Mouse (Mus musculus): Measurements from ENCODE around the gene Cdc45.
"Not testable (repeated sequence)": the region's sequence is repeated elsewhere in the genome, so short reads cannot be mapped to it uniquely, and the experiment has no call there.

Gene Cdc45

DNA sequence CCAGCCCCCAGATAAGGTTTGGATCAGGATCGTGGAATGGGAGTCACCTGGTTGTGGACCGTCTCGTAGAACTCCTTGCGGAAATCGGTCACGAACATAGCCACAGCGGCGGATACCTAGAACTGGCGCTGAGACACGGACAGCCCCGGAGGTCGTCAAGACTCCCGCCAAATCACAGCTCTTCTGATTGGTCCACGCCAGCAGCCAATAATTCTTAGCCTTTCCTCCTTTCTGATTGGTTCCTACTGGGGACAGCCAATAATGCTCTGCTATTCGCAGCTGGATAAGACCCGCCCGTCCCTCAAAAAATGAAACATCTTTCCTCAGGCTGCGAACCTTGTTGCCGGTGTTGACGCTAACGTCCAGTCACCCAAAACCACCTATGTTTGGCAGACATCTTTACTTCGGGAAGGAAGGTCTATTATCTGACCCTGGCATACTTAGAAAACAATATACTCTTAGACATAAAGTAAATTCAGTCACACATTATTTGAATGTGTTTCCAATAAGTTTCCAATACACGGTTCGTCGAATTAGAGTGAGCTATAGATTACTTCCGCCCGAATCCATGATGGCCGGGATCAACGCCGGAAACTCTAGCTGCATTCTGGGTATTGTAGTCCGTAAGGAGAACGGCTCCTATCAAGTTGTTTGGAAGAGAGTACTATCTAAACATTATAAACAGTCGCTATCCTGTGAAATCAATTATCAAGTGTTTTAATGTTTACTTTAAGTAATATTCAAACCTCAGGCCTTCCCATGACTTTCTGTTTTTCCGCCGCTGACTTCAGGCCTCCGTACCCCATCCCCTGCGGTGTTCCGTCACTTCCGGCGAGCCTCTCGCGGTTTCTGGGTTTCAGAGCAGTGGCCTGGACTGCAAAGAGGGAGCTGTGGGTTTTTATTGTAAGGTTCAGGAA, at the start of gene Cdc45, which contains the start of gene Ufd1:
Gene Cdc45, minus strand, starts transcription at position 520 of the 917 bp plus-strand sequence.
Gene Ufd1, plus strand, starts transcription at position 312 of the 917 bp plus-strand sequence.
- peak; percentile 94 for DNase-seq

DNA sequence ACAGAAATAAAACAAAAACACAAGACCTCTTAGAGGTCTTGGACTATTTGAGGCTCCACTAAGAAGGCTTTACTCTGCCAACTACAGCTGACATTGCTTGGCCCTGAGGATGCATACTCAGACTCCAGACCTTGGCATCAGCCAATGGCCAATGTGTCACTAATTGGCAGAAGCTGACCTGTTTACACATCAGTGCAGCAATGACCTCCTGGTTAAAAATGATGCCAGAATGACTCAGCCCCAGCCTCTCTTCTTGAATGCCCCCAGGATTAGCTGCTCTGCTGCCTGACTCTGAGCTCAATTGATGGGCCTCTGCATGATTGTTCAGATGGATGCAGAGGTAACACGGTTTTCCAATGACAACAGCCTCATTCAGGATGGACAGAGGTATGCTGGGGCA, 48.4 kb upstream of the Cdc45 start:
- DNase-seq, result peak; percentile 43

DNA sequence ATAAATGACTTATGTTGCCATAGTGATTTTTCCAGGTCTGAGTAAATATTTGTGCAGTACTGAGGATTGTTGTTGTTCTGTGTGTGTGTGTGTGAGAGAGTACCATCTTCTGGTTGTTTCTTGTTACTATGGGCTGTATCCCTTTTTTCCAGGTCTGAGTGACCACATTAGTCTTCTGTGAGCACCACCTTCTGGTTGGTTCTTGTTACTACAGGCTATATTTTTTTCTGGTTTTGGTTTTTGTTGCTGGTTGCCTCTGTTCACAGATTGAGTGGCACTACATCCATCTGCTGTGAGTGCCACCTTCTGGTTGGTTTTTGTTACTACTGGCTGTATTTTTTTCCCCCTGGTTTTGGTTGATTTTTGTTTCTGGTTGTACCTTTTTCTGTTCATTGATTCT, 46.8 kb upstream of the Cdc45 start:
- DNase-seq, result peak; percentile 56

DNA sequence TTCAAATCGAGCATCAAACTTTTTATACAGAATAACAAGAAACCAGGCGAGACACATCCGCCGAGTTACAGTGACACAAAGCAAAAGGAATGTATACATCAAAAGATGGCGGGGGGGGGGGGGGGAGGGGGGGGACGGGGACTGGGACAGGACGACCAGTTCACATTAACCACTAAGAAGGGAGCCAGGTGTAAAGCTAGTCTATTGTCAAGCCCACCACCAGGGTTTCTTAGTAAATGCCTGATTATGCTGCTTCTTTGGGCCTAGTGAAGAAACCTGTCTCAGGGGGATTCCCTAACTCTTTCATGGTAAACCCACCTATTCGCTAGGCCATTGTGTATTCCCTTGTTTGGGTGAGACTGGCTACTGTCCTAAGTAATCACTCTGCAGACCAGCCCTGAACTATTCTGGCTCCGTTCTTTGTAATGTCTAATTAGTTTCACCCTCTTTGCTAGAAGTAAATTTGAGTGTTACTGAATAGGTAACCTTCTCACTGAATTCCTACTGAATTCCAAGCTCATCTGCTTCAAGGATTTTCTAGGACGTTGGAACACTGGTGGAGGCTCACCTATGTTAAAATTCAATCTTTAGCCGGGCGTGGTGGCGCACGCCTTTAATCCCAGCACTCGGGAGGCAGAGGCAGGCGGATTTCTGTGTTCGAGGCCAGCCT, 37.9 kb upstream of the Cdc45 start:
- DNase-seq, result not testable (repeated sequence)

DNA sequence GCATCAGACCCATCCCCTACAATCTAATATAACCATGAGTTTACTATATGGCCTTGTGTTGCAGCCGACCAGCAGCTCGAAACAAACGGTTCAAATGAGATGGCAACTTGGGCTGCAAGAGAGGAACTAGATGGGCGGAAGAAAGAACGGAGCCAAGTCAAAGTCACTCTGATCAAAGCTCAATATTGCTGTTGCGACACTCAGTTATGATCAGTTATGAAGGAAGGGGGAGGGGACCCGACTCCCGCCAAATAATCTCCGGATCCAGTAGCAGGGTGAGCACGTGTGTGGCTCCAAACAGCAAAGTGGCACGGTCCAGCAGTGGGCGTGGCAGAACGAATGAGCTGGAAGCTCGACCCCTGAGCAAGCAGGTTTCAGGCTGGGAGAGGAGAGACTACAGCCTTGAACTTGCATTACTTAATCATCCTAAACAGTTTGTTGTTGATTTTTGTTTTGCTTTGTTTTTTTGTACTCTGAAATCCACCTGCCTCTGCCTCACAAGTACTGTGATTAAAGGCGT, 34.6 kb upstream of the Cdc45 start:
- DNase-seq, result no peak

DNA sequence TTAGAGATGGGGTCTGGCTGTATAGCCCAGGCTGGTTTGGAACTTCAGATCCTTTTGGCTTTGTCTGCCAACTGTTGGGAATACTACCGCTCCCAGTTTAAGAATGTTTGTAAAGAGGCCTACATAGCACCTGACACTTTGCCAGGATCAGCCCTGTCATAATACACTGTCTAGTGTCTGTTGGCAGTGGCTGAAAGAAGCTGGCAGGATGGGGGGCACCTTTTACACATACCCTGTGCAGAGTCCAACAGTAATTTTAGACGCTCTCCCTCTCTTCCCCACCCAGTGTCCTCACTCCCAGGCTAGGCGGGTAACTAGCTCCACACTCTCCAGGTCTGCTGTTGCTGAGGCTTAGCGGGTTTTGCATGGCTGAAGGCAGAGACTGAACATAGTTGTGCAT, 26.6 kb upstream of the Cdc45 start:
- no peak for DNase-seq

DNA sequence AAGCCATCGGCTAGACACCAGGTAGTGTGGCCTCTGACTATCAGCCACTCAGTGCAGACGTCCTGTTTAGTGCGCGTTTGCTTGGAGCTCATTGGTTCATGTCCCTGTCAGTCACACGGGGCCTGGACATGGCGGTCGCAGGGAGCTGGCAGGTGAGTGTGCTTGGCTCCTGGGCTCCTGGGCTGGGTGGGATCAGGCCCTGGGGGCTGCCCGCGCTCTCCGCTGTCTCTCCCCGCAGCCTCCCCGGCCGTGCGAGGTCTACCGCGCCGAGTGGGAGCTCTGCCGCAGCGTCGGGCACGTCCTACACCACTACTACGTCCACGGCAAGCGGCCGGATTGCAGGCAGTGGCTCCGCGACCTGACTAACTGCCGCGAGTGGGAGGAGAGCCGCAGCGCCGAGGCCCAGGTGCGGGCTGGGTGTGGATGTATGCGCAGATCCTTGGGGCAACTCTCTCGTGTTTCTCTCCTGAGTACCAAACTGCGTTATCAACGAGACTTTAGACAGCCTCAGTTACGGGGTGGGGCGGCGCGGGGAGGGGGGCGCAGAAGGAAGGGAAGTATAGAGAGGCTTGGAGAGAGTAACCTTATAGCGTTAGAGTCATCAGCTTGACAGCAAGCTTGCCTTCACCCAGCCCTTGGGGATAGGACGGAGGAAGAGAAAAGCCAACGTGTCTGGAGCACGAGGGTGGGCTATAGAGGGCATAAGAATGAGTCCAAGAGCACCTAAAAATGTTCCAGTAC, 24.9 kb upstream of the Cdc45 start, which contains the start of the genes 2510002D24Rik and Gm28539:
Gene 2510002D24Rik, plus strand, starts transcription at position 111 of the 741 bp plus-strand sequence.
Gene Gm28539, plus strand, starts transcription at position 117 of the 741 bp plus-strand sequence.
- DNase-seq, result peak; percentile 97

DNA sequence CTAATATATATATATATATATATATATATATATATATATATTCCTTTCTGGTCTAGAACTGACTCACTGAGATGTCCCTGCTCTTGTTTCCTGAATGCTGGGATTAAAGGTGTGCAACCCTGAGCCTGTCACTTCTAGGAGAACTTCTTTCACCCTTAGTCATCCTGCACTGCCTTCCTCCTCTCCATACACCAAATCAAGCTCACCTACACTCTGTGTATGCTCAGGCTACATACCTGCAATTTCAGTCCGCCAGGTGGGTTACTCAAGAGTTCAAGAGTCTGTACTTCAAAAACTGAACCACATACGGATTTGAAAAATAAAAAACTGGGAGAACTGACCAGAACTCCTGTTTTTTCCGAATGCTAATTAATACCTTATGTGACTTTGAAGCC, 24.3 kb upstream of the Cdc45 start:
- DNase-seq, result no peak

DNA sequence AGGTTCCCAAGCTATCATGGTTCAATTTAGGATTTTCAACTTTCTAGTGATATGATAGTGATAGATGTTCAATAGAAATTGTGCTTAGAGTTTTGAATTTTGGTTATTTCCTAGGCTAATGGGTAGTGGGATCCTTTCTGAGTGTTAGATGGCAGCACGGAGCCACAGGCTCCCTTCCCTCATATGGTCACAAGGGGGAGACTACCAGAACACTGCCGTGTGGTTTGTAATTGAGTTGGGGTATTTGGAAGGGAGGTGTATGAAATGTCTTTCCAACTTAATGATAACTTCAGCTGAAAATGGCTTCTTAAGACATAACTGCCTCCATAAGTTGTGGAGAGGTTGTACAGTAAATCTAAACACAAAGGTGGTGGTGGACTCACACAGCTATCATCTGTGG, 21.7 kb upstream of the Cdc45 start:
- DNase-seq, result no peak

DNA sequence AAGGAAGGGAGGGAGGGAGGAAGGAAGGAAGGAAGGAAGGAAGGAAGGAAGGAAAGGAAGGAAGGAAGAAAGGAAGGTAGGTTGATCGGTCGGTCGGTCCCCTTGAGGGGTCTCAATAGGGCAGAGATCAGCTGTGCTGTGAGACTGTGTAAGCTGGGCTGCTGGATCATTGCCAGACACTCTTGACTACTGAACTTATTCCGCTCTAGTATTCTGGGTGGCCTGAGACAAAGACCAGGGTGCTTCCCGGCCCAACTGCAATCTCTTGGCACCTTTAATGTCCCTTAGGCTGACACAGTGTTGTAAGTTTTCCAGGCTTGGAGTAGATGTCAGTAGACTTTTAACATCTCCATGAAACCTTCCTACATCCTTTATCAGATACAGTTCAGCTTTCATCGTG, 17.3 kb upstream of the Cdc45 start:
- no peak for DNase-seq

DNA sequence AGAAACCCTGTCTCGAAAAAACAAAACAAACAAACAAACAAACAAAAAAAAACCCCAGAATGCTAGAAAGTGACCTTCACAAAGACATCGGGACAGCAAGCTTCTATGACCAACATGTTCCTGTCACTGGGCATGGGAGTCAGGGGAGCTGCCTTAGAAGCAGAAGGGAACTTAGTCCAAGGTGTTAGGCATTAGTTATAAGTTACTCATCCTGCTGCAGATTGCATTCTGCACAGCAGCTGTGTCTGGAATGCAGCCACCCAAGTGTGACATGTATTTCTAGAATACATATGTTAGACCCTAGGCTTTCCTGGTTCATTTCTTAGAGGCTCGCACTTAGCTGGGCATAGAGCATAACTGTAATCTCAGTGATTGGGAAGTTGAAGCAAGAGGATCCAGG, 16.8 kb upstream of the Cdc45 start:
- no peak for DNase-seq

DNA sequence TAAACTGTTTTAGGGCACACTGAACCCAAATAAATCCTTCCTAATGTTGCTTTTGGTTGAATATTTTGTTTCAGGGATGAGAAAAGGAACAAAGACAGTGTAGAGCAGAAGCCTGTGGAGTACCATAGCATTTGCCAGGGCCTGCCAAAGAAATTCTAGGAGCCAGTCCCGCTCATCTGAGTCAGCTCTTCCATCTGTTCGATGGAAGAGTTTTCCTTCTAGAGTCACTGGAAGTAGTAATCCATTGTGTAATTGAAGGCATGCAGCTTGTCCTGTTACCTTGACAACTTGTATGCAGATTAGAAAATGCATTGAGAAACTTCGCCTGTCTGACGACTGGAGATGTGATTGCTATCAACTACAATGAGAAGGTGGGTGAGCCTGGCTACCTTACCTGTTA, 11.1 kb upstream of the Cdc45 start:
- DNase-seq, result no peak

DNA sequence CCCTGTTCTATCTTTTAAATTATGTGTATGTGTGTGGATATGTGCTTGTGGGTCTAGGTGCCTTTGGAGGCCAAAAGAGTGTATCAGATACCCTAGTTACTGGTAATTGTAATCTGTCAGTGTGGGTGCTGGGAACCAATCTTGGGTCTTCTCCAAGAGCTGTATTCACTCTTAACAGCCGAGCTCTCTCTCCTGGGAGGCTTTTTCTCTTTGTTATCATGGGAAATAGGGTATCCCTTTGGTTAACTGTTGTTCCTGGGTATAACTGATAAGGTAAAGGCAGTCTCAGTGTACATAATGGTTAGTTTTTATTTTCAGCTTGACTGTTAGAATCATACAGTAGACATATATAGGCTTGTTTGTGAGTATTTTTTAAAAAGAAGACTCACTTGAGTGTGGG, 10.6 kb upstream of the Cdc45 start:
- no peak for DNase-seq

DNA sequence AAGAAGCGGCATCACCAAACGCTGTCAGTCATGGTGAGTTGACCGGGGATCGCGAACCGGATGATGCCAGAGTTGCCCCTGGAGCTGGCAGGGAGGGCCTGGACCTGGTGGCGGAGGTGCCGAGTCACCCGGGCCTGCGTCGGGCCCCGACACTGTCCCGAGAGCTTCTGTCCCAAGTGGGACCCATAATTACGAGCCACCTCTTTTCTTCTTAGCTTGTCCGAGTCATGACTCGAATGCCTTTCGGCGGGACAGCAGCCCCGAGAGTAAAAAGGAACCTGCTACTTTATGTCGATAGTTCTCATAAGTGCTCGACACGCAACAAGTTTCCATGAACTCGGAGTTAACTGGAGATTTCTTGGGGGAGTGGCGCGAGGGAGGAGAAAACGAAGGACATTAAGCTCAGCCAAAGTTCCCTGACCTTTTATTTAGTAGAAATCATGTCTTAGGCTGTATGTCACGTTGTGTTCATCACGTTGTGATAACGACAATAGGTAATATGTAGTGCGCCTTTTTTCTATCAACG, 661 bp upstream of the Cdc45 start:
- no peak for DNase-seq

DNA sequence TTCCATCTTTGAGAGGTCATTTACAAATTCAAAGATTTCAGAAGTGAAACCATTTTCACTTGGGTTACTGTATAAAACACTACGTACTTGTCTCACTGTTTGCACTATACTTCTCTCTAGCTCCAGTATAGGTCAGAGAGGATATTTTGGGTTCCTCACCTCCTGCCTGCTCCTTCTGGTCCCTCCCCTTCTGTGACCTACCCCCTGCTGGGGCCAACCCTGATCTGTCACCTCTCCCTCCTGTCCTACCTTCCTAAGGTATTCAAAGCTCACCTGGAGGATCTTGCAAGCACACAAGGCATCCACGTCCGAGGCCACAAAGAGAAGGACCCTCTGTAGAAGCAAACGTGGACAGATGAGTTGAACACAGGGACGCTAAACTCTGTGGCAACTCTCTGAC, 755 bp downstream of the Cdc45 start:
- no peak for DNase-seq

DNA sequence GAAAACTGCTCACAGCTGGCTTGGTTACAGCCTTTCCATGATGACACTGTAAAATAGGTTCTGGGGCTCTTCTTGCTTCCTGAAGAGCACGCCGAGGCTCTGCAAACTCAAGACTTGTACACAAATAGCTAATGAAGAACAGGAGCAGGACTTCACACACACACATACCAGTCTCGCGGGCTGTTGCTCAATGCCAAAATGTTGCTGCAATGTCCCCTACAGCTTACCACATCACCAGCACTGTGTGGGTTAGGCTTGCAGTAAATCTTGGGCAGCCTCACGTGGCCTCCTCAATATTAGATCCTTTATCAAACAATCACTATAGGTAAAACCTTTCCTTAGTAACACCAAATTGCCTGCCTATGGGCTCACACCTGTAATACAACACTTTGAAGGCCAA, 2.8 kb downstream of the Cdc45 start:
- DNase-seq, result no peak

DNA sequence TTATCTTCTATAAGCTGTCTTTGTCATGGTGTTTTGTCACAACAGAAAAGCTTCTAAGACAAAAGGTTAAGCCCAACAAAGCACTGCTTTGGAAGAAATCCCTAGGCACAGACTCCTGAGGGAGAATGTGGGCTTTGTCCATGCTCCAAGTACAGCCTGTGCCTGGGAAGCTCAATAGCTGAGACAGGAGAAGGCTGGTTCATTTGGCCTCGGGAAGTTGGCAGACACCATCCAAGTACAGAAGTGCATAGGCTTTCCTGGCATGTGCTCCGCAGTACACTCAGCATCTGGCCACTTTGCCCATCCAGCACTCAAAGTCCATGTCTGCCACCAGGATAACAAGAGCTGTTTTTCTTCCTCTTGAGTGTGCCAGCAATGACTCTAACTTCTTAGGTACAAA, 6.0 kb downstream of the Cdc45 start:
- DNase-seq, result peak; percentile 32

DNA sequence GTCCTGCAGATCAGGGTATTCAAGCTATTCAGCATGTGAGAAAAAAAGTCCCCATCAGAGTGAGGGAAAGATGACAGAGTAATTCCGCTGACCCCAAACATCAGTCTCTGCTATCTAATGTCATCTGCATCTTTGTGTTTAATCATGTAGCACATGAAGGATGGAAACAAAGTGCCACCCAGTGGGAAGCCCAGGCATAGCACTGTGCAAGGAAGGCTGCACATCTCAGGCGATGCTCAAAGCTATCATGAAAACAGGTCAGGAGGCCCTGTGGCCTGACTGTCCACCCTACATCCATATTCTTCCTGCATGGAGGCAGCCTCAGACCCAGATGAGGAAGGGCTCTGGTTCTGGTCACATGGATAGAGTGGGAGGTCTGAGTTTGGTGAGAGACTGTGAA, 12.9 kb downstream of the Cdc45 start:
- DNase-seq, result peak; percentile 30

DNA sequence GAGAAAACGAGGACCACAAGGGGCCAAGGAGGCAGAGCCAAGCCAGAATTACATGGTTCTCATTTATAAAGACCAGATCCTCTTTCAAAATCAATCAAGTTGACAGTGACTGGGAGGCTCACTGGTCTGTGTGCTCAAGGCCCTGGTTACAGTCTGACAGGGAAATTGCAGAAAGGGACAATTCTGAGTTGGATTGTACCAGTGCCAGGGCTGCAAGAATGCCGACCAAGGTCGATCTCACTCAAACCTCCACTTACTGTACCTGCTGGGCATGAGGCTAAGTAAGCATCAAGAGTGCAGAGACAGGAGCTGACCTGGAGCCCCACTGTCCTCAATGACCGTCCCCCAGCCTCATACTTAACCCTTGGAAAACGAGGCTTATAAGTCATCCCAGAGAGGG, 13.6 kb downstream of the Cdc45 start:
- no peak for DNase-seq

DNA sequence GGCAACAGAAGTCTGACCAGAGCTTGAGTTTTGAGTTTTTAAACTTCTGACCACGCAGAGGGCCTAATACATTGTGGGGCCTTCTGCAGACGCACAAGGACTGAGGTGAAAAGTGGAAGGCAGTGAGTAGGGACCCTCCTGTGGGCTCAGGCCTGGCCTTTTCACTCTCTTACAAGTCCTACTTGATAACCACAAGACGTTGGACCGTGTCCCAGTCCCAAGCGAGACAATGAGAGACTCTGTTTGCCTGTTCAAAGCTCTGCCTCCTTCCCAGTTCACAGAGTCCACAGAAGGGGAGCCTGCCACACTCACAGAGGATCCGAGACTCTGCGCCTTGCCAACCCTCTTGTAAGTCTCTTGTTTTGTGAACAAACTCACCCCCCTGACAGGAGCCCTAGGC, 15.1 kb downstream of the Cdc45 start:
- no peak for DNase-seq

DNA sequence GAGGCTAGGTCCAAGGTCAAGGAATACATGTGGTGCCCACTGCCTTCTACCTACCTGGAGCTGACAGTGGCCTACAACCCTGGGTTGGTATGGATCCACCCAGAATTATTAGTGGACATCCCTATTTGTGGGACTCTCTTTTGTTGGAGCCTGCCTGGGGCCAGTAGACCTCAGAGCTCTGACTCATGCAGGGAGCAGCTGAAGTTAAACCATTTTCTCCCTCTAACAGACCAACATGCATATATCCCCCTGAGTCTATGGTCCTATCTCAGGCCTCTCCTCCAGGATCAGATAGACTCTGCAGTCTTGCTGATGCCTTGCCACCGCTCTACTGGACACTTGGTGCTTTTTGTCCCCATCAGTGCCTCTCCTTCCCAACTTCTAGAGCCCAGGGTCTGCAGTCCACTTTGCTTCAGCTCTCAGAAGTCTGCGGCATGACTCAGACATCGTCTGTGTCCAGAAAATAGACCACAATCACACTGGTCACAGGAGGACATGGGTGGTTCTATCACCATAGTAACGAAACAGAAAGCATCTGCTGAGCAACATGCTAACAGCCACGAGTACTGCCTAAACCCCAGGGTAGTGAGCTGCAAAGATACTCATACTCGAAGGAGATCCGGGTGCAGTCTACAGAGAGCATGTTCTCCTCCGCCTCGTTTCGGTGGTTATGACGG, 16.4 kb downstream of the Cdc45 start:
- DNase-seq, result no peak

All from kidney, adult 11 months (tissue).